Mouse (Mus musculus) Patski (cell line): ENCODE data around the gene Hs3st4. TPM values are rescaled to one million over a fixed set of nuclear protein-coding genes. Genes with fewer than 3 reads are reported as not detected.

Experiments
- ATAC-seq: fragments of 100-300 bp; one replicate; pipeline ENCODE4 v1.8.0; 2021
- CTCF ChIA-PET: fragments of 350-600 bp; sonication (Branson Sonifier 250); formaldehyde crosslinking; loops from one replicate; lab custom pipeline; 2022; ENCODE audit warnings: inconsistent platforms; lab: Charles Lee
- POLR2A ChIA-PET: fragments of 350-600 bp; sonication (Branson Sonifier 250); formaldehyde crosslinking; loops from one replicate; lab custom pipeline; 2022; ENCODE audit warnings: antibody characterized with exemption, inconsistent platforms; lab: Charles Lee
- DNase-seq: peaks from one replicate; pipeline ENCODE4 v3.0.0-alpha.2; 2011; ENCODE audit warnings: low read depth, low spot score
- H3K27me3 ChIP-seq: fragments of 371-371 bp; one replicate; pipeline ENCODE4 v1.5.1; 2021
- CTCF ChIP-seq: fragments of 100-300 bp; IDR thresholded peaks from one replicate; pipeline ENCODE4 v1.5.1; 2021
- in situ Hi-C: fragments of 300-500 bp; cut with MboI; formaldehyde crosslinking; loops from 3 replicates; pipeline ENCODE4 v1.11.1; 2018; ENCODE audit warnings: low pct_unique_long_range_greater_than_20kb, mixed read lengths
- polyA plus RNA-seq: library from polyadenylated mRNA; unstranded; gene quantifications from one replicate; pipeline ENCODE4 v1.2.3, GENCODE M21; 2021

Gene Hs3st4
- polyA plus RNA-seq, 1 experiment from 2014 or later, result 2.5 TPM

GRCm38 (mm10) chr7:124131312-124131711, 148.6 kb downstream of the Hs3st4 start:
- ATAC-seq, result no peak
- H3K27me3 ChIP-seq, result no peaks in the 10 kb centered on the region
- no peak for DNase-seq
- in situ Hi-C loops, result loop anchor here (10.0 kb wide), 1 partner anchor 1263 kb away; no protein-coding TSS in a partner anchor
- POLR2A ChIA-PET, result interaction anchor here (0.6 kb wide), 1 partner anchor 714 kb away, joined by 4 read pairs; no protein-coding TSS in a partner anchor
- CTCF ChIA-PET, result no interaction called here
- no peak for TF ChIP-seq CTCF

- no peak for DNase-seq
- no peak for TF ChIP-seq CTCF
- in situ Hi-C loops, result loop anchor here (10.0 kb wide), 1 partner anchor 1259 kb away; no protein-coding TSS in a partner anchor
- CTCF ChIA-PET, result interaction anchor here (1.6 kb wide), 1 partner anchor 1258 kb away, joined by 3 read pairs; no protein-coding TSS in a partner anchor
- POLR2A ChIA-PET, result no interaction called here
- no peak for ATAC-seq
- no peaks in the 10 kb centered on the region for H3K27me3 ChIP-seq
Measured at GRCm38 (mm10) chr7:124136133-124136532, 153.5 kb downstream of the Hs3st4 start.

GRCm38 (mm10) chr7:124141229-124141628, 158.6 kb downstream of the Hs3st4 start:
- DNase-seq (no peak), ATAC-seq (no peak)
- ChIA-PET POLR2A (no interaction called here), CTCF (interaction anchor here (0.7 kb wide), 1 partner anchor 20 kb away, joined by 3 read pairs; no protein-coding TSS in a partner anchor)
- TF ChIP-seq CTCF, result no peak
- H3K27me3 ChIP-seq, result no peaks in the 10 kb centered on the region
- in situ Hi-C loops, result no loop called here

GRCm38 (mm10) chr7:124150901-124151300, 168.2 kb downstream of the Hs3st4 start:
- ChIA-PET CTCF (interaction anchor here (0.8 to 1.4 kb wide), 2 partner anchors 9 to 34 kb away, joined by 3 read pairs; no protein-coding TSS in a partner anchor), POLR2A (no interaction called here)
- no peak for TF ChIP-seq CTCF
- in situ Hi-C loops, result no loop called here
- DNase-seq, result no peak
- no peaks in the 10 kb centered on the region for H3K27me3 ChIP-seq
- ATAC-seq, result no peak

- ChIA-PET CTCF (no interaction called here), POLR2A (no interaction called here)
- in situ Hi-C loops, result no loop called here
- DNase-seq, result no peak
- TF ChIP-seq CTCF, result no peak
- H3K27me3 ChIP-seq, result no peaks in the 10 kb centered on the region
- ATAC-seq, result no peak
Measured at GRCm38 (mm10) chr7:124163301-124163700, 180.6 kb downstream of the Hs3st4 start.

GRCm38 (mm10) chr7:124166229-124166628, 183.6 kb downstream of the Hs3st4 start:
- ChIA-PET CTCF (no interaction called here), POLR2A (no interaction called here)
- H3K27me3 ChIP-seq, result no peaks in the 10 kb centered on the region
- no peak for ATAC-seq
- no peak for DNase-seq
- TF ChIP-seq CTCF, result no peak
- in situ Hi-C loops, result no loop called here

GRCm38 (mm10) chr7:124168796-124169195, 186.1 kb downstream of the Hs3st4 start:
- POLR2A ChIA-PET, result no interaction called here
- no peak for ATAC-seq
- CTCF ChIA-PET, result no interaction called here
- in situ Hi-C loops, result no loop called here
- DNase-seq, result no peak
- H3K27me3 ChIP-seq, result no peaks in the 10 kb centered on the region
- no peak for TF ChIP-seq CTCF

GRCm38 (mm10) chr7:124170001-124170400, 187.3 kb downstream of the Hs3st4 start:
- ChIA-PET POLR2A (no interaction called here), CTCF (interaction anchor here (1.0 kb wide), 1 partner anchor 187 kb away, joined by 3 read pairs; no protein-coding TSS in a partner anchor)
- DNase-seq, result no peak
- no peak for ATAC-seq
- TF ChIP-seq CTCF, result no peak
- in situ Hi-C loops, result no loop called here
- no peaks in the 10 kb centered on the region for H3K27me3 ChIP-seq

GRCm38 (mm10) chr7:124171992-124172391, 189.3 kb downstream of the Hs3st4 start:
- no peaks in the 10 kb centered on the region for H3K27me3 ChIP-seq
- DNase-seq, result no peak
- no peak for ATAC-seq
- CTCF ChIA-PET, result no interaction called here
- in situ Hi-C loops, result no loop called here
- POLR2A ChIA-PET, result no interaction called here
- no peak for TF ChIP-seq CTCF

GRCm38 (mm10) chr7:124180926-124181325, 198.3 kb downstream of the Hs3st4 start:
- ATAC-seq (no peak), DNase-seq (no peak)
- CTCF ChIA-PET, result no interaction called here
- POLR2A ChIA-PET, result no interaction called here
- TF ChIP-seq CTCF, result no peak
- H3K27me3 ChIP-seq, result no peaks in the 10 kb centered on the region
- in situ Hi-C loops, result no loop called here

- H3K27me3 ChIP-seq, result no peaks in the 10 kb centered on the region
- ChIA-PET CTCF (no interaction called here), POLR2A (no interaction called here)
- DNase-seq (no peak), ATAC-seq (no peak)
- no peak for TF ChIP-seq CTCF
- in situ Hi-C loops, result no loop called here
Measured at GRCm38 (mm10) chr7:124184693-124185092, 202.0 kb downstream of the Hs3st4 start.
